Mouse (Mus musculus) splenic B cell, adult 2 months (primary cell): ENCODE measurements around the gene Ndufa3.
"Not testable (repeated sequence)": the region's sequence is repeated elsewhere in the genome, so short reads cannot be mapped to it uniquely, and the experiment has no call there.

Experiments used
- DNase-seq: peaks from one replicate; pipeline ENCODE4 v3.0.0-alpha.2; 2011; ENCODE audit warnings: low read depth, low spot score
- H3K27me3 ChIP-seq: 2 replicates; pipeline ENCODE4 v1.6.1; 2012; ENCODE audit warnings: mild to moderate bottlenecking, low read length, moderate library complexity, mixed read lengths; ENCODE audit not compliant: control insufficient read depth, poor library complexity, insufficient read depth, severe bottlenecking
- H3K36me3 ChIP-seq: 2 replicates; pipeline ENCODE4 v1.6.1; 2012; ENCODE audit warnings: mild to moderate bottlenecking, low read length, moderate library complexity, mixed read lengths; ENCODE audit not compliant: control insufficient read depth, poor library complexity, insufficient read depth, severe bottlenecking

Ndufa3 gene

GRCm38 (mm10) chr7:3617242-3617995 is at the start of gene Ndufa3:
Ndufa3 (plus strand) TSS chr7:3617373.
- DNase-seq: peak; percentile 94
- Histone ChIP-seq H3K27me3 (no peaks in the 10 kb centered on the region), H3K36me3 (peaks cover 3% of the 10 kb centered on the region; the same call in 1 of the 2 replicates)

DNA sequence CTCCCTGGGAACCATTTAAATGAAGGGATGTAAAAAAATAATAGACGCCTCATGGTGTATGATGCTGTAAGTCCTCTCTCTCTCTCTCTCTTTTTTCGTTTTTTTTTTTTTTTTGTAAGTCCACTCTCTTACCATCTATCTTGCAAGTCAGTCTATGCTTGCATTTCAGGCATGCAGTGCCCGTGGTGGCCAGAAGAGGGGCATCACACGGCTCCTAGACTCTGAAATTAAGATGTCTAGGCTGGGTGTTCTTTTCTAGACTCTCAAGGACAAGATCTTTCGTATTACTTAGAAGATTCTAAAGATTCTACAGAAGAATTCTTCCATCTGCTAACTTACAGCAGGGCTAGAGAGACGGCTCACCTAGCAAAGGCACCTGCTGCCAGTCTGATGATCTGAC is 47.4 kb upstream of the Ndufa3 start:
- Histone ChIP-seq H3K27me3 (no peaks in the 10 kb centered on the region), H3K36me3 (no peaks in the 10 kb centered on the region)
- DNase-seq: no peak

DNA sequence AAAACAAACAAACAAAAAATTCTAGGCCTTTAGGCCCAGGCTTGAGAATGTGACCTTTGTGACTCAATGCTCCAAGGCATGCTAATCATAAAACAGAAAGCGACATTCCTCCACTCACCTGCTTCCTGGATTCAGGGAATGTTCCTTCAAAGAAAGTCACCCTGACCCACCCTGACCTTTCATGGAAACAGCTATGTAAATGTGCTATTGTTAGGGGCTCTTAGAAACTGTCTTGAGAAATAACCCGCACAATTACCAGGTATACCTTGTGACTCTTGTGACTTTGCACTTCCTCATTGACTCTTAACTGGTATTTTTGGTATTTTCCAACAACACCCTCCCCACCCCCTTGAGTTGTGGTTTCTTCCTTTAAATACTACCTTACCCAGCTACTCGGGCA is 46.6 kb upstream of the Ndufa3 start:
- not testable (repeated sequence) for H3K36me3 ChIP-seq, H3K27me3 ChIP-seq, DNase-seq

GRCm38 (mm10) chr7:3571847-3572246 is 45.3 kb upstream of the Ndufa3 start:
- DNase-seq: no peak
- H3K36me3 ChIP-seq: no peaks in the 10 kb centered on the region
- no peaks in the 10 kb centered on the region for H3K27me3 ChIP-seq

GRCm38 (mm10) chr7:3574216-3574615 is 43.0 kb upstream of the Ndufa3 start:
- DNase-seq: no peak
- Histone ChIP-seq H3K36me3 (no peaks in the 10 kb centered on the region), H3K27me3 (no peaks in the 10 kb centered on the region)

GRCm38 (mm10) chr7:3576354-3577124 is 40.6 kb upstream of the Ndufa3 start:
- no peak for DNase-seq

DNA sequence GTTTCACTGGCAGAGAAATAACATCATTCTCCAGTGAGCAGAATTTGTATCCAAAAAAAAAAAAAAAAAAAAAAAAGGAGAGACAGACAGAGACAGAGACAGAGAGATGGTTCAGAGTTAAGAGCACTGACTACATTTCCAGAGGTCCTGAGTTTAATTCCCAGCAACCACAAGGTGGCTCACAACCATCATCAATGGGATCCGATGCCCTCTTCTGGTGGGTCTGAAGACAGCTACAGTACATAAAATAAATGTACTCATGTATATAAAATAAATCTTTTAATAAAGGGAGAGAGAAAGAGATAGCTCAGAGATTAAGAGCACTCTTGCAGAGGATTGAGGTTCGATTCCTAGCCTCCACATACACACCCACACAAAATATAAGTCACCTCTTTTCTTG is 39.0 kb upstream of the Ndufa3 start:
- no peaks in the 10 kb centered on the region for H3K27me3 ChIP-seq

More at GRCm38 (mm10) chr7:3576354-3577124, 40.6 kb upstream of the Ndufa3 start:
- Histone ChIP-seq H3K27me3 (no peaks in the 10 kb centered on the region), H3K36me3 (no peaks in the 10 kb centered on the region)

GRCm38 (mm10) chr7:3578952-3579546 is 38.1 kb upstream of the Ndufa3 start:
- no peak for DNase-seq
- H3K27me3 ChIP-seq: no peaks in the 10 kb centered on the region
- H3K36me3 ChIP-seq: no peaks in the 10 kb centered on the region

More for the DNA sequence above, 39.0 kb upstream of the Ndufa3 start:
- H3K36me3 ChIP-seq: no peaks in the 10 kb centered on the region
- DNase-seq: no peak

GRCm38 (mm10) chr7:3580029-3580428 is 37.1 kb upstream of the Ndufa3 start:
- Histone ChIP-seq H3K27me3 (no peaks in the 10 kb centered on the region), H3K36me3 (no peaks in the 10 kb centered on the region)
- DNase-seq: no peak

DNA sequence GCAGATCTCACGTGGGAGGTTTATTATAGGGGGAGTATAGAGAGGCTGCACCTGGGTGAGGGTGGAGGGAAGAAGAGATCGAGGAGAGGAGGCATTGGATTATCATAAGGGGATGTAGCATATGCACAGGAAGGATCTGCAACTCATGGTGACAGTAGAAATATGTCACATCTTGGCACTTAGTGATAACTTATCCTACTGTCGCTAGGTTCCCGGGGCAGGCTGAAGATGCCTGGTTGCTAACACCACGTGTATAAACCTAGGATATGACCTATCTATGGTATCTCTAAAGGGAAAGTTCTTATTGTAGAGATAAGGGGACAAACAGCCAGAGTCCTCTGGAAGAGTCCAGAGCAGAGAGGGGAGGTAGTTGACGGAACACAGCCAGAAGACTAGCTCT is 31.4 kb upstream of the Ndufa3 start:
- no peaks in the 10 kb centered on the region for H3K27me3 ChIP-seq
- H3K36me3 ChIP-seq: no peaks in the 10 kb centered on the region
- no peak for DNase-seq

GRCm38 (mm10) chr7:3586255-3586654 is 30.9 kb upstream of the Ndufa3 start:
- H3K27me3 ChIP-seq: no peaks in the 10 kb centered on the region
- no peak for DNase-seq

GRCm38 (mm10) chr7:3587292-3587691 is 29.9 kb upstream of the Ndufa3 start:
- H3K36me3 ChIP-seq: no peaks in the 10 kb centered on the region
- no peak for DNase-seq
- no peaks in the 10 kb centered on the region for H3K27me3 ChIP-seq

More at GRCm38 (mm10) chr7:3586255-3586654, 30.9 kb upstream of the Ndufa3 start:
- H3K36me3 ChIP-seq: no peaks in the 10 kb centered on the region

DNA sequence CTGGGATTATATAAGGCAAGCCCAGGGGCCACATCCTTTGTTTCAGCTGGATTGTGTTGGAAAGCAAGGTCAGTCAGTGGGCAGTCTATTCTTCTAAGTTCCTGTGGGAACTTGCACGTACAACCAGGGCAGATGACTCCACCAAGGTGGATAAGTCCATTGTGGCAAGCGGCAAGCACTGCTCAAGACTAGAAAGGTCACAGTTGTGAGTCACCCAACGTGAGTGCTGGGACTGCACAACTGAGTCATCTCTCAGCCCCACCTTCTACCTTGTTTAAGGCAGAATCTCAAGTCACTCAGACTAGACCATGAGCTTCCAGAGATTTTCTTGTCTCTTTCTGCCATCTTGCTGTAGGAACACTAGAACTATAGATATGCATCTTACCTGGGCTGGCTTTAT is 26.6 kb upstream of the Ndufa3 start:
- no peaks in the 10 kb centered on the region for H3K27me3 ChIP-seq
- no peak for DNase-seq
- no peaks in the 10 kb centered on the region for H3K36me3 ChIP-seq

DNA sequence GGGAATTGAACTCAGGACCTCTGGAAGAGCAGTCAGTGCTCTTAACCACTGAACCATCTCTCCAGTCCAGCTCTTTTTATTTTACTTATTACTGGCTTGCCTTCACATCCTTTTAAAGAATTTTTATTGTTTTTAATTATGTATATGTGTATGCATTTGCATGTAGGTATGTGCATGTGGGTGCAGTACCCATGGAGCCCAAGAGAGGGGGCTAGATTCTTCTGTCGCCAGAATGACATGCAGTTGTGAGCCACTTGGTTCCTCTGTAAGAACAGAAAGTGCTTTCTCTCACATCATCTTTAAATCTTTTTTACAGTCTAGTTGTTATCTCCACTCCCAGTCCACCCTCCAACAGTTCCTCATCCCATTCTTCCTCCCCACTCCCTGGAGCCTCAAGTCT is 25.6 kb upstream of the Ndufa3 start:
- Histone ChIP-seq H3K36me3 (no peaks in the 10 kb centered on the region), H3K27me3 (no peaks in the 10 kb centered on the region)
- DNase-seq: no peak

DNA sequence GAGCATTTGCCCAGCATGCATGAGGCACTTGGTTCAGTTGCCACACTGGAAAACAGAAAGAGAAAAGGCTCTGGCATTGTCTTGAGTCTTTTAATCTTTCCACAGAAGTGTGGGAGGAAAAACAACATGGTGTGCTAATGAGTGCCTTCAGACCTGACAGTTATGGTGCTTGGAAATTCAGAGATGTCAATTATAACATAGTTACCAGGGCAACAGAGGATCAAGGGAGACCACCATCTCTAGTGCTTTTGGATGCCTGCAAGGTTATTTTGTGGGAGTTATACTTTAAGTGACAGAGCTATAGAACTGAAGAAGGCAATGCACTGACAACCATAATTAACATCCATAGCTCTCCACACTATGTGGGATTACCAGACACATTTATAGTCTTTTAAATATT is 23.3 kb upstream of the Ndufa3 start:
- no peak for DNase-seq
- no peaks in the 10 kb centered on the region for H3K36me3 ChIP-seq

More for the DNA sequence above, 23.3 kb upstream of the Ndufa3 start:
- H3K27me3 ChIP-seq: no peaks in the 10 kb centered on the region
